Mouse (Mus musculus): ENCODE results near the gene Wdr17. TPM values are rescaled to one million over a fixed set of nuclear protein-coding genes. Genes with fewer than 3 reads are reported as not detected.

The Wdr17 gene
- polyA plus RNA-seq, 1 experiment, result 25.1 TPM

DNA sequence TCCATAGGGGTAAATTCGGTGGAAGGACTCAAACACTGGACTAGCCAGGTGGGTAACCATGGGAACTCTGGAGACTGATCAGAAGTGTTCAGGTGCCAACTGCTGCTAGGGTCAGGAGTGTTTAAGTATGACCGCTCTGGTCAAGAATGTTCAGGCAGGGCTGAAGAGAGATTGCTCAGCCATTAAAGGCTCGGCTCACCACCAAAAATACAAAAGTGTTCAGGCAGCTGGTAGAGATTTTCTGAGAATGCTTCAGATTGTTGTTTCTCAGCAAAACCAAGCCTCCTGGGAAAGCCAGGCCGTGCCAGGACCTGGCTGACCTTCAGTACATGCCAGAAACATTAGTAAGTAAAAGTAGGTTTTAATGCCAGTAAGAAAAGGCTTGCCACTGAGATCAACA lies 276.7 kb downstream of the Wdr17 start:
- H3K27ac ChIP-seq (ENCODE audit: insufficient read depth, low read length), result no peak overlapping the region
- TF ChIP-seq CTCF (IDR thresholded peaks at IDR 0.05; ENCODE audit: extremely low read depth, insufficient read depth, low read length) (no peak), POLR2A (IDR thresholded peaks at IDR 0.05; ENCODE audit: extremely low read depth, insufficient read depth, low read length) (no peak)
- H3K4me1 ChIP-seq (ENCODE audit: control insufficient read depth, insufficient read depth, low read length), result no peaks in the 10 kb centered on the region
- no peak overlapping the region for H3K4me3 ChIP-seq (ENCODE audit: insufficient read depth, low read length)

DNA sequence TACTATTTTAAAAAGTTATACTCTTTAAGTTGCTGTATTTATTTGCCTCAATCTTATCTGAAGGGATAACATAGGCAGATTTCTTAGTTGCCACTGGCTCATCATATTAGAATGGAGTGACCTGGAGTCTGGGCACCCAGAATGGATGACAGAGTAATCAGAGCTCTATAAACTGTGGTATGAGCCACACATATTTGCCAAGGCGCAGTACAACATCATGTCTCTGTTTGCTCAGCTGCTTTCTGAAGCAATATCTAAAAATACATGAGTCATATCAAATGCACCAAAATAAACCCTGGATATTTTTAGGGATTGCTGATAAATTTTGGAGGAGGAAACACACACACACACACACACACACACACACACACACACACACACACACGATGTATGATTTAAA lies 277.6 kb downstream of the Wdr17 start:
- Histone ChIP-seq H3K4me1 (ENCODE audit: control insufficient read depth, insufficient read depth, low read length) (no peaks in the 10 kb centered on the region), H3K27ac (ENCODE audit: insufficient read depth, low read length) (no peak overlapping the region), H3K4me3 (ENCODE audit: insufficient read depth, low read length) (no peak overlapping the region)
- TF ChIP-seq POLR2A (IDR thresholded peaks at IDR 0.05; ENCODE audit: extremely low read depth, insufficient read depth, low read length) (no peak), CTCF (IDR thresholded peaks at IDR 0.05; ENCODE audit: extremely low read depth, insufficient read depth, low read length) (no peak)

DNA sequence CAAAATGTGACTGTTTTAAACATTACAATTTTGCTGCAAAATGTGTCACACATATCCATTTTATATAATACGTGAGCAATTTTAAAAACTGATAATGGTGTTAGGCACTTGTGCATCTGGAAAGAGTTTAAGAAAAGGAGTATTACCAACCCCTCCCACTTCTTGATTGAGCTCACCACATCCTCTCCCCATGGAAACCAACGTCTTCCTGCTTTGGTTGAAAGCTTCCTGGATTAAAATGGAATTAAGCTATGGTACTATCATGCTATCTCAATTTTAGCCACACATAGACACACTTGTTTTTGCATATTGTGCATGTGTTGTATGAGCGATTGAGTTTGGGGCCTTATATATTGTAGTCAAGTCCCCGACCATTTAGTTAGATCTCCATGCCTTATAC lies 283.5 kb downstream of the Wdr17 start:
- Histone ChIP-seq H3K4me1 (ENCODE audit: control insufficient read depth, insufficient read depth, low read length) (peaks cover 3% of the 10 kb centered on the region; the same call in 1 of the 2 replicates), H3K27ac (ENCODE audit: insufficient read depth, low read length) (no peak overlapping the region), H3K4me3 (ENCODE audit: insufficient read depth, low read length) (no peak overlapping the region)
- TF ChIP-seq CTCF (IDR thresholded peaks at IDR 0.05; ENCODE audit: extremely low read depth, insufficient read depth, low read length) (no peak), POLR2A (IDR thresholded peaks at IDR 0.05; ENCODE audit: extremely low read depth, insufficient read depth, low read length) (no peak)

DNA sequence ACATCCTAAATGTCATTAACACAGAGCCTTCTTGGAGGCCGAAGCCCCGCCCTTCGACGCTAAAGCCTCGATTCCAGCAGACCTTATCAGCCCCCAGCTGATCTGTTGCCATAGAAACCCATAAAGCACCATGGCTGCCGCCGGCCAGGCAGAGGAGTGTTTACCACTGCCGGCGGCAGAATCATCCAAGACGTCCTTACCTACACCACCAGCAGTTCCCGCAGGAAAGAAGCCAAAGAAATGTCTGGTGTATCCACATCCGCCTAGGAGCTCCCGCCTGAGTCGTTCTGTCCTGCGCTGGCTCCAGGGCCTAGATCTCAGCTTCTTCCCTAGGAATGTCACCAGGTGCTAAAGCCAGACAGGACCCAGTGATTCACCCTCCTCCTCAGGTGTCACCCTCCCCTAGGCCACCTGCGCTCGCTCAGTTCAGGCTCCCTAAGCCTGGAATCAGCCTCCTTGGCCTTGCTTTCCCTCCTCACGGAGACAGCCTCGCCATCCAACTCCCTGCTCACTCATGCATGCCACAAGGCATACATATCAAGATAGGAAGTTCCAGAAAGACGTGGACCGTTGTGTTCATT lies 286.2 kb downstream of the Wdr17 start, which contains the start of gene Spata4:
Gene Spata4, plus strand, starts transcription at position 111 of the 581 bp plus-strand sequence.
- Histone ChIP-seq H3K27ac (ENCODE audit: insufficient read depth, low read length) (peak within 1 kb of the TSS; percentile 63; the same call in 1 of the 2 replicates), H3K4me1 (ENCODE audit: control insufficient read depth, insufficient read depth, low read length) (peaks cover 7% of the 10 kb centered on the region), H3K4me3 (ENCODE audit: insufficient read depth, low read length) (no peak within 1 kb of the TSS)
- TF ChIP-seq CTCF (IDR thresholded peaks at IDR 0.05; ENCODE audit: extremely low read depth, insufficient read depth, low read length) (no peak), POLR2A (IDR thresholded peaks at IDR 0.05; ENCODE audit: extremely low read depth, insufficient read depth, low read length) (no peak)

DNA sequence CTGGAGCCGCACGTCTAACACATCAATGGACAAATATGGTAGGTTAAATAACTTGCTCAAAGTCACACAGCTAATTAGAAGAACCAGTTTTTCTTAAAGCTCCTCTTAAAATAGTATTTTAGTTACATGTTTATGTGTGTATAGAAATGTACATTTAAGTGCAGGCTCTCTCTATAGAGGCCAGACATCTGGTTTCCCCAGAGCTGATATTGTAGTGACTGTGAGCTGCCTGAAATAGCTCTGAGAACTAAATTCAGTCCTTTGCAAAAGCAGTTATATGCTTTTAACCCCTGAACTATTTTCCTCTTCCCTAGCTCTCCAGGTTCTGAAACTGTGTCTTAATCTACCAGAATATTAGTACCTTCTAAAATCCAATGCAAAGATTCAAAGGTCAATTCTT lies 289.6 kb downstream of the Wdr17 start:
- H3K4me3 ChIP-seq (ENCODE audit: insufficient read depth, low read length), result no peak overlapping the region
- peaks cover 10% of the 10 kb centered on the region for H3K4me1 ChIP-seq (ENCODE audit: control insufficient read depth, insufficient read depth, low read length)
- TF ChIP-seq POLR2A (IDR thresholded peaks at IDR 0.05; ENCODE audit: extremely low read depth, insufficient read depth, low read length) (no peak), CTCF (IDR thresholded peaks at IDR 0.05; ENCODE audit: extremely low read depth, insufficient read depth, low read length) (no peak)
- peak overlapping the region; percentile 94 for H3K27ac ChIP-seq (ENCODE audit: insufficient read depth, low read length)

DNA sequence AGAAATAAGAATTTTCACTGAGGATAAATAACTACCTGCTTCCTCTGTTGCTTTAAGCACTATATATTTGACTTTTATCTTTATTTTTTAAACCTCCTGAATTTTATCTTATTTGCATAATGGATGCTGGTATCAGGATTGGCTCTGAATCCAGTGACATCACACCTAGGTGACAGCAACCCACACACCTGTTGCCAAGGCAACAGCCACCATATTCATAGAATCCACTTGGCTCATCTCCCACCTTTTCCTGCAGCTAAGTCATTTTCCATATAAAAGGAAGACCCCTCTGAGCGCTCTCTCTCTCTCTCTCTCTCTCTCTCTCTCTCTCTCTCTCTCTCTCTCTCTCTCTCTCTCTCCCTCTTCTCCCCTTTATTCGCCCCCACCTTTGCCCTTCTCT lies 290.0 kb downstream of the Wdr17 start:
- Histone ChIP-seq H3K27ac (ENCODE audit: insufficient read depth, low read length) (peak overlapping the region; percentile 94), H3K4me3 (ENCODE audit: insufficient read depth, low read length) (no peak overlapping the region), H3K4me1 (ENCODE audit: control insufficient read depth, insufficient read depth, low read length) (peaks cover 10% of the 10 kb centered on the region)
- TF ChIP-seq POLR2A (IDR thresholded peaks at IDR 0.05; ENCODE audit: extremely low read depth, insufficient read depth, low read length) (no peak), CTCF (IDR thresholded peaks at IDR 0.05; ENCODE audit: extremely low read depth, insufficient read depth, low read length) (no peak)

DNA sequence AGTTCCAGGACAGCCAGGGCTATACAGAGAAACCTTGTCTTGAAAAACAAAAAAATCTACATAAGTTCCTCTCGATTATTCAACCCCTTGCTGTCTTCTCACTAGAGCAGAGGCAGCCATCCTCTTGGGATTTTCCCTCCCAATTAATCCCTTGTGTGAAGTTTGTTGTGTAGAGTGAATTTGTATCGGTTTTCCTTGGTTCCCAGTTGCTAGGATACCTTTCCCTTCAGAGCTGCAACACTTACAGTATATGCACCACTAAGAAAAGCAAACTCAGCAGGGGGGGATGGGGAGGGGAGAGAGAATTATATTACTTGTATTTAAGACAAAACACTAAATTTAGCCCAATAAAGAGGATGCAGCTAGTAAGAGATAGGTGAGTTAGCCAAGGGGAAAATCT lies 290.9 kb downstream of the Wdr17 start:
- Histone ChIP-seq H3K27ac (ENCODE audit: insufficient read depth, low read length) (no peak overlapping the region), H3K4me1 (ENCODE audit: control insufficient read depth, insufficient read depth, low read length) (peaks cover 10% of the 10 kb centered on the region), H3K4me3 (ENCODE audit: insufficient read depth, low read length) (no peak overlapping the region)
- no peak for TF ChIP-seq POLR2A (IDR thresholded peaks at IDR 0.05; ENCODE audit: extremely low read depth, insufficient read depth, low read length)
- no peak for TF ChIP-seq CTCF (IDR thresholded peaks at IDR 0.05; ENCODE audit: extremely low read depth, insufficient read depth, low read length)

DNA sequence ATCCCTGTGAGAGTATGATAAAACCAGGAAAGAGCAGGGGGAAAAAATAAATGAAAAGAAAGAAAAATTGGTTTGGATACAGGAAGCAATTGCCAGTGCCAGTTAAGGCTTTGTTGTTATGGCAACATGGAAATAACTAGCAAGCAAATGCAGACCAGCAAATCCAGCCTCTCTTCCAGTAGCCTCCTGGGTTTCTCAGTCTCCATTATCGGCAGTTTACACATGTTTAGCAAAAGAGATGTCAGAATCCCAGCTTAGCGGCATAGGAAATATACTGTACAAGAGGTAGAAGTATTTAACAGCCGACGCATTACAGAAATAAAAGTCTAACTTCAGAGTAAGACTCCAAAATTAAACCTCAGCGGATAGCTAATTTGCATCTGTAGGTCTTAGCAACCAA lies 292.4 kb downstream of the Wdr17 start:
- Histone ChIP-seq H3K27ac (ENCODE audit: insufficient read depth, low read length) (0 out of 2 replicates have a peak overlapping the region, but pooled peaks have one; percentile 28), H3K4me3 (ENCODE audit: insufficient read depth, low read length) (no peak overlapping the region), H3K4me1 (ENCODE audit: control insufficient read depth, insufficient read depth, low read length) (peaks cover 7% of the 10 kb centered on the region)
- TF ChIP-seq POLR2A (IDR thresholded peaks at IDR 0.05; ENCODE audit: extremely low read depth, insufficient read depth, low read length) (no peak), CTCF (IDR thresholded peaks at IDR 0.05; ENCODE audit: extremely low read depth, insufficient read depth, low read length) (no peak)

DNA sequence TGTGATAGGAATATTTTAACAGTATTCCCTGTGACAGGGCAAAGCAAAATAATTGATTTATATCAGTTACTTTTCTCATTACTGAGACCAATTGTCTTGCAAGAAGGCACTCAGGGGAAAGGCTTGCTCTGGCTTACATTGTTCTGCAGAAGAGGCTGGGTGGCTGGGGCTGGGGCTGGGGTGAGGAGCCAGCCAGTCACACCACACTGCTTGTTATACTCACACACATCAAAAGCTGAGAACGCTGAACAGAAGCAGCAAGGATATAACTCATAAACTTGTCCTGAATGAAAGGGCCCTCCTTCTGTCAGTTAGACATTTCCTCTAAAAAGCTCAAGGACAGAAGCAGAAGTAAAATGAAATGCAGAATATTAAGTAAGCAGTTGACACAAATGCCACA lies 304.1 kb downstream of the Wdr17 start:
- no peaks in the 10 kb centered on the region for H3K4me1 ChIP-seq (ENCODE audit: control insufficient read depth, insufficient read depth, low read length)
- no peak overlapping the region for H3K4me3 ChIP-seq (ENCODE audit: insufficient read depth, low read length)
- no peak for TF ChIP-seq CTCF (IDR thresholded peaks at IDR 0.05; ENCODE audit: extremely low read depth, insufficient read depth, low read length)
- no peak for TF ChIP-seq POLR2A (IDR thresholded peaks at IDR 0.05; ENCODE audit: extremely low read depth, insufficient read depth, low read length)
- no peak overlapping the region for H3K27ac ChIP-seq (ENCODE audit: insufficient read depth, low read length)

DNA sequence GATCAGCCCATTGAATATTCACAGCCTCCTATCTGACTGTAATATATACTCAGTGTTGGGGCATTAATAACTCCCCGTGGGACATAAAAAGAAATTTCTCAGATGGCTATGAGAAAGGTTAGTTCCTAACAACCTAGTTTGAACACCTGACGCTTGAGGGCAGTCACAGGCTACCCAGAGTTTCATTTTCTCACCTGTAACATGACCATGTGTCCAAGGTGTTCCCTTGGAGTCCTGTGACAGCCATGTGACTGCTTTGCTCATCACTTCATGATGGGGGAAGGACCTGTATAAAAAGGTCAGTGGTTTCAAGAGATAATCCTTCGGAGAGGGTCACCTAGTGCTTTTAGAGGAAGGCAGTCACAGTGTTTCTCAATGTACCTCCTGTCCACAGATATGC lies 305.5 kb downstream of the Wdr17 start:
- H3K4me1 ChIP-seq (ENCODE audit: control insufficient read depth, insufficient read depth, low read length), result no peaks in the 10 kb centered on the region
- H3K4me3 ChIP-seq (ENCODE audit: insufficient read depth, low read length), result no peak overlapping the region
- no peak overlapping the region for H3K27ac ChIP-seq (ENCODE audit: insufficient read depth, low read length)
- TF ChIP-seq POLR2A (IDR thresholded peaks at IDR 0.05; ENCODE audit: extremely low read depth, insufficient read depth, low read length), result no peak
- TF ChIP-seq CTCF (IDR thresholded peaks at IDR 0.05; ENCODE audit: extremely low read depth, insufficient read depth, low read length), result no peak

Other genes with a start within 250 kb of the Wdr17 start
- gene Gpm6a, start 67.7 kb upstream of the Wdr17 start, polyA plus RNA-seq (2012; rRNA removed), result 881 and 903 TPM in 2 replicates

Measured in cortical plate, adult 2 months (tissue).